Mouse (Mus musculus) spleen, postnatal 36 days (tissue): ENCODE measurements around the gene Vmn1r229.

ENCODE experiments used
- DNase-seq, 2 experiments: peaks; one replicate each; pipeline ENCODE4 v3.0.0; 2022; ENCODE audit warnings: low spot score in 2 of 2, mixed read lengths in 1 of 2

Gene Vmn1r229

DNA sequence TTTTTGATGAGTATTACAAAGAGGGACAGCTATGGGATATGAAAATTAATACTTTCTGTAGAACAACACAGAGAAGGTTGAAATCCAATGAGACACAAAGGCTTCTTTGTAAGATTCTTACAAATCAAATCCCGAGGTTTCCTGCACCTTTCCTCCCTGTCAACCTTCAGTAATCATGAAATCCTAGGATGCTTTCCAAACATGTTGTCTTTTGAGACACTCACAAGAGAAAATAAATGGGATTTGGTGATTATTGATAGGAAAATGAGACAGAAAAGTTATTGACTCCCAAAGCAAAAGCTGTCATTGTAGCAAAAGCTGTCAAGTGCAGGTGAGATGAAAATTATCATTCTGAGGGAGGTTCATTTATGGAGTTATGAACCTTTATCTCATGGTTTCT lies at the start of gene Vmn1r229:
TSS of gene Vmn1r229 (plus strand) at position 301 of the 400 bp plus-strand sequence.
- no peak for DNase-seq

DNA sequence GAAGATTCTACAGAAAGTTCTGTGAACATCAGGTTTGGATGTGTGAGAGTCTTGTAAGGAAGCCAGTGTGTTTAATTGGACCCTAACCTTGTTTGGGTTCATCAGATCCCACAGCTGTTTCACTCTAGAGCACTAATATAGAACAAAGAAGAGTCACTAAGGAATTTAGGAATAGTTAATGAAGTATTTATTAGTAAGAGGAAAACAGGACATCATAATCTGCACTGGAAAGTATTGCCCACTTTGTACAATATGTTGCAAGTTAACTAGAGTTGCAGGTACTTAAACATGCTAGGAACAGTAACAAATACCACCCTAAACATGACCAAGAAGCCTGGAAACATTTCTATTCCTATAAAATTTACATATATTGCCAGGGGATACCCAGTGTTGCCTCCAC lies 25.3 kb upstream of the Vmn1r229 start, which contains the start of gene Vmn1r228:
TSS of gene Vmn1r228 (minus strand) at position 101 of the 400 bp plus-strand sequence.
- no peak for DNase-seq

DNA sequence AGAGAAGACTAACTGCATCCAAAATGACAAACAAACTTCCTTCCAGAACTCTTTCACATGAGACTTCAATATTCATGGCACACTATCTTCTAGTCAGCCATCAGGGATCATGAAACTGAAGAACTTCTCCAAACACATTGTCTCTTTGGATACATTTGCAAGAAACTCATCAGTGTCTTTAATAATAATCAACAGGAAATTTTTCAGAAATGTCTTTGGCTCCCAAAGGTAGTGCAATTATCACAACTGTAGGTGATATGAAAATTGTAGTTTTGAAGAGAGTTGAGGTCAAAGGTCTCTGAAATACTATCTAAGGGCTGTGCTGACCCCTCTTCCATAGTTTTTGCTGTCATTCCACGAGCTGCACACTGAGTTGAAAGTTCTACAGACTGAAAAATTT lies 28.8 kb downstream of the Vmn1r229 start, which contains the start of gene Vmn1r230:
TSS of gene Vmn1r230 (plus strand) at position 301 of the 400 bp plus-strand sequence.
- DNase-seq = no peak
